Mouse (Mus musculus): ENCODE results near the gene Gm9821. TPM values are rescaled to one million over a fixed set of nuclear protein-coding genes. Genes with fewer than 3 reads are reported as not detected.

The Gm9821 gene
- total and polyA plus RNA-seq, 3 experiments, result 1.2 to 22.7 TPM; not detected in 1

DNA sequence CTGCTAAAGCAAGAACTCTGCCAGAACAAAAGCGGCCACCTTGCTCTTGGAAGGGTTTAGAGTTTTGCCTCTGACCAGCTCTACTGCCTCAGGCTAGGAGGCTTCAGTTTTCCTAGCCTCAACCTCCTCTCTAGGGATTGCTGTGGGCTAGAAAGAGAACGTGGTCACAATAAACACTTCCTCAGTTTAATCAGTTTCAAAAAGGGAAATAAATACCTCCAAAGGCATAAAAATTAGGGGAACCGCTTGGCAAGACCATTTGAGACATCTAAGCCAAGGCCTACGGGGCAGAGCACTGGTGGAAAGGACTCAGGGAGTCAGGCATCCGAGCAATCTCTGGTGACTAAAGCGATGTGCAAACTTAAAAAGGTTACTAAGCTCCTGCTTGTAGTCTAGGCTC lies 10.4 kb downstream of the Gm9821 start:
- Histone ChIP-seq H3K27me3 (ENCODE audit: control insufficient read depth in 1 of 2, insufficient read depth in 2 of 2, low read length in 2 of 2) (no peaks in the 10 kb centered on the region), H3K79me2 (ENCODE audit: control insufficient read depth, insufficient read depth, low read length, poor library complexity) (peaks cover 35% of the 10 kb centered on the region), H3K4me1 (ENCODE audit: control insufficient read depth in 1 of 2, insufficient read depth in 2 of 2, low read length in 2 of 2) (peaks cover 10 to 41% of the 10 kb centered on the region in 2 experiments), H3K36me3 (ENCODE audit: control insufficient read depth in 1 of 2, insufficient read depth in 2 of 2, low read length in 2 of 2) (peaks cover 0 to 29% of the 10 kb centered on the region in 2 experiments; a peak in 3 of 4 replicates), H3K9me3 (replicated peaks; ENCODE audit: insufficient read depth, low read length) (no peaks in the 10 kb centered on the region), H3K9ac (ENCODE audit: control insufficient read depth, low read depth, low read length, poor library complexity, severe bottlenecking) (peak overlapping the region; percentile 1; the same call in 1 of the 2 replicates), H3K27ac (ENCODE audit: control insufficient read depth, low read depth, low read length) (peak overlapping the region; percentile 65), H3K4me3 (ENCODE audit: control insufficient read depth in 1 of 2, insufficient read depth in 1 of 2, low read depth in 2 of 2, low read length in 2 of 2) (no peak overlapping the region)
- DNase-seq (ENCODE audit: low read depth, low spot score), result peak; percentile 58
- TF ChIP-seq MAZ (IDR thresholded peaks at IDR 0.05; ENCODE audit: low read depth, low read length) (no peak), KAT2A (conservative IDR thresholded peaks at IDR 0.05; ENCODE audit: low read depth, low read length) (no peak), CHD2 (IDR thresholded peaks at IDR 0.05; ENCODE audit: low read length) (no peak), MXI1 (IDR thresholded peaks at IDR 0.05; ENCODE audit: low read depth, low read length) (0 out of 2 replicates have a peak, but pooled peaks have one; percentile 29), POLR2AphosphoS2 (IDR thresholded peaks at IDR 0.05; ENCODE audit: low read length) (no peak), MAX (IDR thresholded peaks at IDR 0.05; ENCODE audit: low read length) (0 out of 2 replicates have a peak, but pooled peaks have one; percentile 25), MAFK (IDR thresholded peaks at IDR 0.05; ENCODE audit: borderline replicate concordance, low read depth, low read length) (no peak), ELF1 (IDR thresholded peaks at IDR 0.05; ENCODE audit: low read depth, low read length) (no peak), BHLHE40 (IDR thresholded peaks at IDR 0.05; ENCODE audit: borderline replicate concordance, low read depth, low read length) (no peak), TCF12 (IDR thresholded peaks at IDR 0.05; ENCODE audit: low read depth, low read length) (no peak), RAD21 (IDR thresholded peaks at IDR 0.05; ENCODE audit: low read depth, low read length) (no peak)

DNA sequence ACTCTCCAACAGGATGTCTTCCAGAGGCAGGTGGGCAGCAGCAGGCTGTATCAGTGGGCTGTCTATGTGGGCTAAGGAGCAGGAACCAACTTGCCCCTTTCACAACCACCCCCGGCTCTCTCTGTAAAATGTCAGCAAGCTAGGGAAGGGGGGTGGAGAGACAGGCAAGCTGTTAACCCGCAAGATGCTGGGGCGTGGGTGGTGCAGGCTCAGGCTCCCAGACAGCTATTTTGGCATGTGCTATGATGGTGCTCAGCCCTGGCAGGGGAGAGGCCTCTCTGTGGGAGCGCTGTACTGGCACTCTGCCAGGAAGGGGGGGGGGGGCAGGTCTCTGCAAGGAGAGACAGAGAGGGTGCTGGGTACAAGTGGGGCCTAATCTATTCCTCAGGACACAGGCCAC lies 11.6 kb downstream of the Gm9821 start:
- H3K27ac ChIP-seq (ENCODE audit: control insufficient read depth, low read depth, low read length), result peak overlapping the region; percentile 94
- peak in 1 of 2 experiments; percentile 58; a peak in 3 of 4 replicates for TF ChIP-seq EP300 (IDR thresholded peaks at IDR 0.05; ENCODE audit: low read depth in 1 of 2, low read length in 2 of 2)
- no peak for TF ChIP-seq RAD21 (IDR thresholded peaks at IDR 0.05; ENCODE audit: low read depth, low read length)
- TF ChIP-seq USF1 (IDR thresholded peaks at IDR 0.05; ENCODE audit: low read depth, low read length), result no peak
- peak; percentile 74 for TF ChIP-seq SIN3A (IDR thresholded peaks at IDR 0.05; ENCODE audit: low read length)
- TF ChIP-seq TCF12 (IDR thresholded peaks at IDR 0.05; ENCODE audit: low read depth, low read length), result 0 out of 2 replicates have a peak, but pooled peaks have one; percentile 14
- no peak; the same call in 1 of the 2 replicates for TF ChIP-seq MAX (IDR thresholded peaks at IDR 0.05; ENCODE audit: low read length)
- no peak for TF ChIP-seq TAL1 (IDR thresholded peaks at IDR 0.05; ENCODE audit: low read length)
- TF ChIP-seq MXI1 (IDR thresholded peaks at IDR 0.05; ENCODE audit: low read depth, low read length), result peak; percentile 54
- TF ChIP-seq MAZ (IDR thresholded peaks at IDR 0.05; ENCODE audit: low read depth, low read length), result peak; percentile 82
- H3K4me1 ChIP-seq (ENCODE audit: control insufficient read depth in 1 of 2, insufficient read depth in 2 of 2, low read length in 2 of 2), result peaks cover 9 to 38% of the 10 kb centered on the region in 2 experiments
- H3K9ac ChIP-seq (ENCODE audit: control insufficient read depth, low read depth, low read length, poor library complexity, severe bottlenecking), result peak overlapping the region; percentile 61
- DNase-seq (ENCODE audit: low read depth, low spot score), result peak; percentile 88
- peaks cover 42% of the 10 kb centered on the region for H3K79me2 ChIP-seq (ENCODE audit: control insufficient read depth, insufficient read depth, low read length, poor library complexity)
- H3K4me3 ChIP-seq (ENCODE audit: control insufficient read depth in 1 of 2, insufficient read depth in 1 of 2, low read depth in 2 of 2, low read length in 2 of 2), result peak overlapping the region; percentile 29 to 37; a peak in 3 of 4 replicates
- H3K9me3 ChIP-seq (replicated peaks; ENCODE audit: insufficient read depth, low read length), result no peaks in the 10 kb centered on the region
- peaks cover 0 to 37% of the 10 kb centered on the region in 2 experiments; a peak in 3 of 4 replicates for H3K36me3 ChIP-seq (ENCODE audit: control insufficient read depth in 1 of 2, insufficient read depth in 2 of 2, low read length in 2 of 2)
- no peaks in the 10 kb centered on the region for H3K27me3 ChIP-seq (ENCODE audit: control insufficient read depth in 1 of 2, insufficient read depth in 2 of 2, low read length in 2 of 2)

Measured in MEL (cell line).